Mouse (Mus musculus) urinary bladder, adult 2 months (tissue): ENCODE data around the gene 9430015G10Rik. TPM values are rescaled to one million over a fixed set of nuclear protein-coding genes. Genes with fewer than 3 reads are reported as not detected.
"Not testable (repeated sequence)": the region's sequence is repeated elsewhere in the genome, so short reads cannot be mapped to it uniquely, and the experiment has no call there.

ENCODE experiments used
- DNase-seq: peaks from one replicate; pipeline ENCODE4 v3.0.0; 2022; ENCODE audit warnings: low spot score
- polyA plus RNA-seq: library from polyadenylated mRNA; depleted of rRNA; stranded (reverse); fragments of >200 nt; gene quantifications from 2 replicates; pipeline ENCODE4 v1.2.3, GENCODE M21; 2012

9430015G10Rik gene
- polyA plus RNA-seq, 1 experiment, result 22.4 TPM

DNA sequence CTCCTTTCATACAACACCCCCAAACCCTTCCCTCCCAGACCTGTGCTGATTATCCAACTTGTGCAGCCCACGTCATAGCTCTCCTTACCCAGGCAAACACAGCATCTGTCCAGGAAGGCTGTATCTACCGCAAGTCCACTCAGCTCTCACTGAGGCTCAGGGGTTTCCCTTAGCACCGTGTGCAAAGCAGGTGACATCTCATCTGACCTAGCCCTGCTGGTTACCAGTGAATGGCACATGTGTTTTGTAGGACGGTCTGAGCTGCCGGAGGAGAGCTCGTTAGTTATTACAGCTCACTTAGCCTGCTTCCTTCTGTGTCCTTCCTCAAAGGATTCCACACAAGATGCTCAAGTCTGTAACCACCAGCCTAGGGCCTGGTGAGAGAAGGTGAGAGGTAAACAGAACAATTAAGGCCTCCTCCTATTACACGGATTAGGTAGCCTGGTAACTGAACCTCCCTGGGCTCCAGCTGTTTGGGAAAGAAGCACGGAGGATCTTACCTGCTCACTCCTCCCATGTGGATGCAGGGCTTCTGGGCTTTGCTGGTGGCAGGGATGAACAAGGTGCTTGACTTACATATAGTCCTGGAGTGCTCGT is 11.9 kb upstream of the 9430015G10Rik start:
- DNase-seq, result no peak

DNA sequence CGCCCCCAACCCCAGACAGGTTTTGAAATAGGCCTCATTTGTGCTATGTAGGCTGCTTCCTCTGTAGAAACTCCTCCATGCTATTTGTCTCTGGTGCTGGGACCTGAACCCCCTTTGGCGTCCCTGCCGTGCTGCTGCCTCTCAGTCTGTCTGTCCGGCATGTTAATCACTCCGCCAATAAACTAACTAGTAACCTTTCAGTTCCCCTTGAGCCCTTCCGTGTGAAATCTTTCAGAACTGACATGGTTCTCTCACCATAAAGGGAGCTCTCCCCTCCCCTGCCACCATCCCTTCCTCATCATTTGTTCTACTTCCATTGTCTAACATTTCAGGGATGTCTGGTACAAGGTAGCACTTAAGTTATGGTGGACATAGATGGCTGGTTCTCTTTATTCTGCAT is 10.4 kb upstream of the 9430015G10Rik start:
- no peak for DNase-seq

DNA sequence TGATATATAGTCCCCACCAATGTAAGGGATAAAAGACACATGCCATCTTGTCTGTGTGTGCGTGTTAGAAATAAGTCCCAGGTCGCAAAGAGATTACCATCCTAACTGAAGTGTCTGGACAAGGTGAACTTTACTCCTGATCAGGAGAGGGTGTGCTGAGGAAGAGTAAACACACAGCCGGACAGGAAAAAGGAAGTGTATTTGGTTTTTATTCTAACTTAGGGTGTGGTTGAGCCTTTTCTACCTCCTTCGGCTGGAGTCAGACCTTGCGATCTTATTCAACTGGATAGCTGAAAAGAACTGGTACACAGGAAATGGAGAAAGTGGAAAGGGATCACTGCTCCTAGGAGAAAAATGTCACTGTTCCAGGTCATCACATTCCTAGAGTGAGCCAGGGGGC is 9.3 kb upstream of the 9430015G10Rik start:
- DNase-seq, result no peak

DNA sequence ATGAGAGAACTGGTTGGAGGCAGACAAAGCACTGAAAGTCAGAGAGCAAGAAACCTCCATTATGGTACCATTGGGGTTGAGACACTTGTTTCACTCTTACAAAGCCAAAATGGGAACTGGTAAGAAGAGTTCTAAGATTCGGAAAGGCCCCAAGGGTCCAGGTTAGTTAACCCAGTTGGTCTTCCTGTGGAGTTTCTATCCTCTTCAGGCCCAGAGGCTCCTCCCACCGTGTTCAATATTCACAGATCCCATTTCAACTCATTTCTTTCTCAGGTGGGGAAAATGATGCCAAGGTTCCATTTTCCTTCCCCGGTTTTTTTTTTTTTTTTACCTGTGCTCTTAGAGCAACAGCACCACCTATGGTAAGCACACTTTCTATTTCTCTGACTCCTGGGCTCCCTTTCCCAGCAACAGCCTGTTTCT is 8.3 kb upstream of the 9430015G10Rik start:
- no peak for DNase-seq

DNA sequence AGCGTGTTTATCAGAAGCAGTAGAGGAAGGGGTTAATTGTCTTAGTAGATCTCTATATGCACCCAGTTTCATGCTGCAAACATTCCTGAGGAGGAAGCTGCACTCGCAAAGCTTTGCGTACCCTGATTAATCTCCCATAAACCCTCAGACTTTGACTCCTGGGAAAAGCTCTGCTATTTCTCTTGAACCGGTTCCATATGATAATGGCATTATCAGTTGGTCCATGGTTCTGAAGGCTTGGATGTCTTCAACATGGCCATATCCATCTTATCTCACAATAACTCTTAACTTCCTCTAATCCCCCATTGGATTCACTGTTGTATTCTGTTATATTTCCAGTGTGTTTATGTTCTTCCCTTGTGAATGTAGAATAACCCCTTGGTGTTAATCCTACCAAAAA is 6.4 kb upstream of the 9430015G10Rik start:
- DNase-seq, result no peak

DNA sequence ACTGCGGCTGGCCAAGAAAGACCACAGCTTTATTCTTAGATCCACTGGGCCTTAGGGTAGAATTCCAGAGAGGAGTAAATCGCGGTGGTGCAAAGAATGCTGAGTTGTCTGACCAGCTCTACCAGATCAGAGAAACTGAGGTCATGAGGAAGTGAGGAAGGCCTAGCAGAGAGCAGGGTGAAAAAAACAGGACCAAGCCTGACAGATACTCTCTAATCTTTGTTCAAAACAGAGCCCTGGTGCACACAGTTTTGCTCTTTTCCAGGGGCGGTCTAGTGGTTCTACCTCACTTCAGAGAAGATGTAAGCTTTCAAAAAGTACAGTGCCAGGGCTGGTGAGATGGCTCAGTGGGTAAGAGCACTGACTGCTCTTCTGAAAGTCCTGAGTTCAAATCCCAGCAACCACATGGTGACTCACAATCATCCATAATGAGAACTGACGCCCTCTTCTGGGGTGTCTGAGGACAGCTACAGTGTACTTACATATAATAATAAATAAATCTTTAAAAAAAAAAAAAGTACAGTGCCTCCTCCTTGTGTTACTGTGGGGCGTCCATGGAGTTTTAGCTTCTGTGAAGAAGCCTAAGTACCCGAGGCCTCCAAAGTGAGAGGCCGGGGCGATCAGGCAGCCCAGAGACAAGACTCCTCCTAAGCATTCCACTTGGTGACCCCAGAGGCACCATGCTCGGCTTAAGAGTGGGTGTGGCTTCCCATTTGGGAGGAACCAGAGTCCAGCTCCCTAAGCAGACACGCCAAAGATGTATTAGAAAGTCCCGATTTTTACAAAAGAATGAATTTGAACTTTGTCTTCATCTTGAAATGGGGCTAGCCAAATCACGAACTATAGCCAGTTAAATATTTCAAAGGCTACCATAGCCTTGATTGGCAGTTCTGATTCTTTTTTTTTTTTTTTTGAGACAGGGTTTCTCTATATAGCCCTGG is 906 bp upstream of the 9430015G10Rik start:
- no peak for DNase-seq

DNA sequence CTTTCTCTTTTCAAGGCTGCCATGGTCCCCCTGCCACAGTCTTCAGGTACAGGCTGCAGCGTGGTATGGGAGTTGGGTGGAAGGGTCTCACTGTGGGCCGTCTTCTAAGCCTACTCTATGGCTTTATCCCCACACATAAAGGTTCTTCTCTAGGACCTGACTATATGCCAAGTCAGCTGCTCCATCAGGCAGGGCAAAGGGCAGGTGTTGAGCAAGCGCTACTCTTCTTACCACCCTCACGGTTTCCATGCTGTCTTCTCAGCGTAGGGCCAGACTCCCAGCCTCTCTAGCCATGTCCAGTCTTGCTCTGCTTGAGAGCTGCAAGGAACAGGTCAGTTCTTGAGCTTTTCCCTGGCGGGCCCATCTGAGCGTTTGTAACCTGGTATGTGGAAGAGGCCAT is 14.3 kb downstream of the 9430015G10Rik start:
- no peak for DNase-seq

DNA sequence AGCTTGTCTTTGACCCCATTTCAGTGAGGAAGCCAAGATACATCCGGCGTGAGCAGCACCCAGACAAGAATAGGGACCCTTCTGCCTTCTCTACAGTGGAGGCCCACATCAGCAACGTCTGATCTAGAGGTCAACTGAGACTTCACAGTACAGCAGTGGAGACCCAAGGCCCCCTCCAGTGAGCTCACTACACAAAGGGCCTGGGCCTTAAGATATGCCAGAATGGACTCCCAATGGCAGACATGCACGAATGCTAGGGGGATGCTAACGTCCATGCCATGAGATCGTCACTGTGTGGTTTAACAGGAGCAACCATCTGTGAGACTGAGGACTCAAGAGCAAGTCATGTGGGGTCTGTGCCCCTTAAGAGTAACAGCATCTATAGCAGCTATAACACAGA is 15.6 kb downstream of the 9430015G10Rik start:
- no peak for DNase-seq

DNA sequence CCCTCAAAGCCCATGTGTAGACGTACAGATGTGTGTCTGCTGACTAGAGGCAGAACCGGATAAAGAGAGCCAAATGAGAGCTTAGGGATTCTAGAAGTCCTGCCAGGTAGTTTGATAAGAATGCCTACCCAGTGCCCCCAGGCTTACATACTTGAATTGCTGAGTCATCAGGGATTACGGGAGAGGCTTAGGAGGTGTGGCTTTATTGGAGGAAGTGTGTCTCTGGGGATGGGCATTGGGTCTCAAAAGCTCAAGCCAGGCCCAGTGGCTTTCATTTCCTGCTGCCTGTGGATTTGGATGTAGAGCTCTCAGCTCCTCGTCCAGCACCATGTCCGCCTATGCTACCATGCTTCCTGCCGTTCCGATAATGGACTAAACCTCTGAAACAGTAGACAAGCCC is 17.1 kb downstream of the 9430015G10Rik start:
- DNase-seq, result no peak

DNA sequence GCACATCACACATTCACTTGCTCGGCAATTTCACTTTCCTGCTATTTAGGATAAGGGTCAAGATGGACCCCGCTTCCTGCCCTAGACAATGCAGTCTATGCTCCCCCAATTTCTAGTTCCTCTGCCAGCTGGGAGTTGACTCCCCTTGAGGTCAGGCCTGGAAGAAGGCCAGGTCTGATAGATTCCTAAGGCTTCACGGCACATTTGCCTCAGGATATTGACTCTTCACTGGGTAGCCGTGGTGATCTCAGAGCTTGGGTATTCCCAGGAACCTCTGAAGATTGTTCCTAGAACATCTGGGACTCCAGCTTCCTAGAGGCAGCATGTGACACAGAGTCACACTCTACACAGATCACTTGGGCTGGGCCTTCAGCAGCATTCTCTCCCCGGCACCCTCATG is 19.0 kb downstream of the 9430015G10Rik start:
- DNase-seq, result no peak

DNA sequence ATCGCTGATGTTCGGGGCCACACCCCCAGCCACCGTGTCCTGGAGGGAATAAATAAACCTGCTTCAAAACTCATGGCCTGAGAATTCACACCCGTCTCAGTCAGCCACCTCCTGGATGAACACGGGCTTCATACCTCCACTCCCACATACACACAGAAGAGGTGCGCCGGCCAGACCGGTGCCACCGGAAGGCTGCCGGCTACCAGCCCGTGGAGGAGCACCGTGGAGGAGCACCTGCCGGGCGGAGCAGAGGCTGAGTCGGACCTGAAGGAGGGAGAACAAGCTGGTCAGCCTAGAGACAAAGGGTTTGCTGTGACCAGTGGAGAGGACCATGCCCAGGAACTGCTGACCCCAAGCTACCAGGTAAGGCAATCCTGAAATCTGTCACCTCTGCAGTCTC is 20.7 kb downstream of the 9430015G10Rik start, which contains the start of gene Rnf223:
Gene Rnf223 (plus strand): TSS at position 78 of the 400 bp plus-strand sequence.
- no peak for DNase-seq

DNA sequence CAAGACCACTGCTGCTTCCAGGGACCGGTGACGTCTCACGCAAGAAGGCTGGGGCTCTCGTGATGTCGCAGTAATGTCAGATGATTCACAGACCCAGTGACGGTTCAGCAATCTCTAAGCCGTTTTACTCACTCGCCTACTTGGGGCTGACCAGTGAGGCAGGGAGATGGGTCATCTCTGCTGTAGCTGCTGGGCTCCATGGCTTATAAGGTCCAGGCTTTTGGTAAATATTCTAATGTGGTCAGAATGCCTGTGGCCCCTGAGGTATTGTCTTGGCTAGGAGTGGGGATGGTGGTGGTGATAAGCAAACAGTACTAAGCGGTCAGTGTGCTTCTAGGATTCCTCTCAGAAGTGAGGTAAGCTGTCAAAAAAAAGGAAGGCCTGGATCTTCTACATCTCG is 21.2 kb downstream of the 9430015G10Rik start:
- DNase-seq, result no peak

DNA sequence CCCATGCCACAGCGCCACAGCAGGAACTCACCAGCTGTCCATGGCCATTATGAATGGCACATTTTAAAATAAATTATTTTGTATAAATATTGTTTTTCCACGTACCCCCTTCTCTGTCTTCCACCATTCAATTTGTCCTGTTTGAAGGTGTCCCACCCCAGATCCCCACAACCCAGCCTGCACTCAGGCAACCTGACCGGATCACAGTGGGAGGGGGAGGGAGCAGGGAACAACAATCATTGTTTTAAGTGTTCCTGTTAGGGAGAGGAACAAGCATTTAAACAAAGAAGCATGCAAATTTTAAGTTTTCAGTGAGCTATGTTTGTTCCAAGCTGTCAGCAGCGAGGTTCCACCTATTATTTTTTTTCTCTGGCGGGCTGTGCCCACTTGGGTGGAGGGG is 23.6 kb downstream of the 9430015G10Rik start:
- DNase-seq, result no peak

DNA sequence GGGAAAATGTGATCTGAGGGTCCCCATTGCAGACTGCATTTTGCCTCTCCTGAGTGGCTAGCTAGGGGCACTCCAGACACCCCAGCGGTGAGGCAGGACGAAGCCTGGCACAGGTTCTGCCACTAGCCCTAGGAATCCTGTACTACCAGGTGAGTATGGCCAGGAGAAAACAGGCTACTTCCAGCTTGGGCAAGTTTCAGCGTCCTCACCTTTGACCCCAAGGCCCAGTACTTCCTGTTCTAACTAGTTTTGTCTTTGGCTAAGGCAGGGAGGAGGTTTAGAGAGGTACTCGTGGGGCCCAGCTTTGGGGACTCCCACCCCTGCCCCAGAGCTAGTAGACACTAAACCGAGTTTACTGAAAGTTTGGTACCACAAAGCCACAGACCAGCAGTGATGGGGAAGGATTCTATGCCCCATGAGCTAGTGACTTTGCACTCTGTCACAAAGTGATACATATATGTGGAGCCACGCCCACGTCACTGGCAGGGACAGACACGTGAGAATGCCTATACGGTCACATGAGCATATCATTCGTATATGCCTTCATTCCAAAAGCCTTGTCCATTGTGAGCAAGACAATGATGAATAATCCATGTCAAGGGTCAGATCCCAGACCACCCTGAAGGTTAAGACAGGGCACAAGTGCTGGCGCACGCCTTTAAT is 24.3 kb downstream of the 9430015G10Rik start:
- DNase-seq, result no peak

DNA sequence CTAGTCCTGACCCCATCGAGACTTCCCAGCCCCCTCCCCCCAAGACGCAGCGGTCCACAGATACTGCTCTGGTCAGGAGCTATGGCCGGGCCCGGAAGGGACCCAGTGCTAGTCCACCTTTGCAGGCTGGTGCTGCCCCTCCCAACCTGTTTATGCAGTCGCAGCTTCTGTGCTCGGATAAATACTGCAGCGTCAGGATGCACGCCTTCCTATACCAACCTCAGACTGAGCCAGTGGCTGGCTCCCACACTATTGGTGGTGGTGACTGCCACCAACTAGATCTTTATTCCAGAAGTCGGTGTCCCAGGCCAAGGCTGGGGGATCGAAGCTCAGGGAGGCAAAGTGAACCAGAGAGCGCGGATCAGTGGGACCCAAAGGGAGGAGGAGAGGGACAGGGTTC is 25.3 kb downstream of the 9430015G10Rik start:
- DNase-seq, result no peak

DNA sequence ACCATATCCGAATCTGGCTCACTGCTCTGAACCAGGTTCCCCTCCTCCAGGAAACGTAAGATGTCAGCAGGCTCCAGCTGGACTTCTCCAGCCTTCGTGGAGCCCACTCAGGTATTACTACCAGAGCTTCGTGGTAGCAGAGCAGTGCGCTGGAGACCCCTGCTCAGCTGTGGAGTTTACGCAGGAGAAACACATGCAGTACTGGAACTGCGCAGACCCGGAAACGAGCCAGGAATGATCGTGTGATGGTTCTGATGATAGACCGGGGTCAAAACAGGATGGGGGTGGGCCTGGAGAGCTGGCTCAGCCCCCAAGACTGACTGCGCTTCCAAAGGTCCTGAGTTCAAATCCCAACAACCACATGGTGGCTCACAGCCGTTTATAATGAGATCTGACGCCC is 26.0 kb downstream of the 9430015G10Rik start:
- DNase-seq, result no peak

DNA sequence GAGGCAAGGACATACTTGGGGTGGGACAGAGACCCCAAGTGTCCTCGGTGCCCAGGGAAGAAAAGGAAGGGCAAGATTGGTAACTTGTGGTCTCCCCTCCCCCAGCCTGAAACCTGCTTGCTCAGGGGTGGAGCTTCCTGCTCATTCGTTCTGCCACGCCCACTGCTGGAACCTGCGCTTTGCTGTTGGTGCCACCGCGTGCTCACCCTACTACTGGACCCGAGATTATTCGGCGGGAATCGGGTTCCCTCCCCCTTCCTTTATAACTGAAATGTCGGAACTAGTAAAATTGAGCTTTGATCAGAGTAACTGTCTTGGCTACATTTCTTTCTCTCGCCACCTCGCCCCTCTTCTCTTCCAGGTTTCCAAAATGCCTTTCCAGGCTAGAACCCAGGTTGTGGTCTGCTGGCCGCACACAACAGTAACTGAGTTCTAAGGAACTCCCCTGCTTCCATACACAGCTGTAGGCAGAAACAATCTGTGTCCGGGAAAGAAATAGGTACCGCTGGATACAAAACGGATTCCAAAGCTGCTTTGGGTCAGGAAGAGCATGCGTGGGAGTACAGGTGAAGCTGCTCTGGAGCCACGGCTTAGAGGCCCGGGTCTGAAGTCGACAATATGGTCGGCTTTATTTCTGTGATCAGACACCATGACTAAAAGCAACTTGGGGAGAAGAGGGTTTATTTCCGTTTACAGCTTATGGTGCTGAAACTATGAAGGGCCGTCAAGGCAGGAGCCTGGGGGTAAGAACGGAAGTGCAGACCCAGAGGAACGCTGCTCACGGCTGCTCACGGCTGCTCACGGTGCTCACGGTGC is 26.7 kb downstream of the 9430015G10Rik start:
- no peak for DNase-seq

DNA sequence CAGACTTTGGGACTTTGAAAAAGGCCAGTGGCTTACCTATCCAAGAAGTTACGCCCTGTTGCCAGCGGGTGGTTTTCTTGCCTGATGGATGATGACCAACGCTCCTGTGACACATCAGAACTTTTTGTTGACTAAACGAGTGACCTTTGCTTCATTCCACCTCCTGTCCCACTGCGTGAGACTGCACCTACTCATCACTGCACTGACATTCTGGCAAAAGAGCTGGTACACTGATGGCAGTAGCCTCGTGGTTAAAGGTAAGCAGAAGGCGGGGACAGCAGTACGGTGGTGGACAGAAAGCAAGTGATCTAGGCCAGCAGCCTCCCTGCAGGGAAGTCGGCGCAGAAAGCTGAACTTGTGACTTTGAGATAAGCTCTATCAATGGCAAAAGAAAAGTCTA is 41.1 kb downstream of the 9430015G10Rik start:
- DNase-seq, result not testable (repeated sequence)

DNA sequence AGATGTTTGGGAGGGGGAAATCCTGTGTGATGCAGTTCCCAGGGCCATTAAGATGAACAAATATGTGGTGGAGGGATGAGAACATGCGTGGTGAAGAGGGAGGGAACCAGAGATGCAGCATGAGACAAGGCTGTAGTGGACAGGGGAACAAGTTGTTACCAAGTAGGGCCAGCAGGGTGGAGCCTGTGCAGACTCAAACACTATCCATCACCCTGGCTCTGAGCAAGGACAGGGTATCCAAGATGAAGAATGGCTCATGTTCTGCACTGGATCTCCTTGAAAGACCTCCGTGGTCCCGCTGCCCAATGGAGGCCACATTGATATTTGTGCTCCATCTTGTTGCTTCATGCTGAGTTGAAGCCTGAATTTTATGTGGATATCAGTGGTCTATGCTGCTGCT is 45.0 kb downstream of the 9430015G10Rik start:
- no peak for DNase-seq

DNA sequence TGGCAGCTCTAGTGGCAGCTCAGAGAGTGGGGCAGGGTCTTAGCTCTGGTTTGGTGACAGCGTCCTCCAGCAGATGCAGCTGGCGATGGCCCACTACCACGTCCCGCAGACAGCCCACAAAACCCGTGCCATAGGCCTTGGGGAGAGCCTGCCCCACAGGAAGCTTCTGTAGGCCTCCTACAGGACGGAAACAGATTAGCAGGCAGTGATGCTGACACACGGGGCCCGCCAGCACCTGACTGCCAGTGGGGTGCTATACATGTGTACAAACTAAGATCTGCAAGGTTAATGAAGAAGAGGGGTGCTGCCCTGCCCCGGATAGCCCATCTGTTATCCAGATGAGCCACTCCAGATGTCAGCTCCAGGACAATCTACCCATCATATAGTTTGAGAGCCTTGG is 56.7 kb downstream of the 9430015G10Rik start:
- DNase-seq, result no peak

DNA sequence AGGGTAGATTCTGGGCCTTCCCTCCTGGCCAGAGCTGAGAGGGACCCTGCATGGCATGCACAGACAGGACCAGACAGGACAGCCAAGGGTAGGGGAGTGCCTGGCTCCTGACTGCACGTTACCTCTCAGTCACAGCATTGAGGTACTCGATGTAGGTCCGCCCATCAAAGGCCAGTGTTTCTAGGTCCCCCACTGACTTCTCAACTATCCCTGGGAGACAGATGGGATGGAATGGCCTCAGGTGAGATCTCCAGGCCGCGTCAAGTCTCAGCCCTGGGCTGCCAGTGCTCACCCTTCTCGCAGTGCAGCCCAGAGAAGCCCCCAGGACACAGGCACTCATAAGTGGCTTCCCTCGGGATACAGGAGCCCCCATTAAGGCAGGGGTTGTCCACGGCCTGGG is 58.8 kb downstream of the 9430015G10Rik start:
- DNase-seq, result peak; percentile 16

DNA sequence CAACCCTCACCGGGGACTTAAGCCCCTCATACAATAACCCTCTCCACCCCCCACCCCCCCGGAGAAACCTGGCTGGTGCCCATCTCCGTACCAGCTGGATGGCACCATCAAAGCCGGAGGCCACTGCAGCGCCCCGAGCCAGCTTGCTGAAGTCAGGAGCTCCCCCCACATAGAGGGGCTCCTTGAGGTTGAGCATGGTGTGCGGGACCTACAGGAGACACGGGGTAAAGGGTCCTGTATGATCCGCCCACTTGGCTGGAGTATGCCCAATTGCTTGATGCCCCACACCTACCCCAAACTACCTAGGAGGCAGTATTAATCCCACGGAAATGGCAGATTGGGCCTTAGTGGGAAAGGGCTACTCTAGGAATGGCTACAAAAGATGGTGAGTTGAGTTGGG is 59.3 kb downstream of the 9430015G10Rik start:
- DNase-seq, result peak; percentile 14
